Mouse (Mus musculus): ENCODE measurements at regions not wholly inside any gene's neighbourhood (a gene's known extent, or its start where the extent isn't known, plus 50 kb on each side); places are given as distances from the start of the nearest gene placed in this dataset.
A peak's percentile ranks its signal among the peaks of the same experiment; 100 is the strongest.

DNA sequence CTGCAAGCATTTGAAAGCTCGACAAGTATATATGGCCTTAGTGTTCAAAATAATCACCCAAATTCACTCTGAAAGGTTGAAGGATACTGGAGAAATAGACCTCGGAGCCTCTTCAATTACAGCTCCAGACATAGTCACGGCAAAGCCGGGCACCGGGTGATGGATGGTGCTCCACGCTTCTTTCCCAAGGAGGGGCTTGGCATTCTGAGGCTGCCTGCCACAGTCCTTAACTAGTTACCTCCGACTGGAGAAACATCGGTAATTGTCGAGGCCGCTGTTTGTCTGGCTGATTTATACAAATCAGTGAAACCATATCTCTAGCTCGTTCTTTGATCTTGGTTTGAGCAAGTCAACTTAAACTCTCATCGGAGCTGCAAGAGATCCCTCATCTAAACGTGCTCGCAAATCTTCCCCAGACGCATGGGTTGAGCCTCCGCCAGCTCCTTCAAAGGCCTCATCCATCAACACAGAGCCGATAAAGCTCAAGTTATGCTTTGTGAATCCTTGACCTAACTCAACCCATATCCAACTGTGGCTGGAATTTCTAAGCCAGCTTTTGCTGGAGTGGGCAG, 145.4 kb upstream of the Stx16 start:
- no peak for ATAC-seq (ENCODE audit: insufficient number of reproducible peaks, insufficient read depth, low FRiP score, low TSS enrichment)
- no peak overlapping the region for H3K27ac ChIP-seq
- 91% methylated on average over 17 of the region's 17 CpGs for WGBS
- no peak overlapping the region for H3K4me2 ChIP-seq (replicated peaks)
- no peak overlapping the region for H3K9ac ChIP-seq
- no peaks in the 10 kb centered on the region for H3K4me1 ChIP-seq
- peaks cover 6% of the 10 kb centered on the region; the same call in 1 of the 2 replicates for H3K9me3 ChIP-seq
- H3K36me3 ChIP-seq, result no peaks in the 10 kb centered on the region
- H3K4me3 ChIP-seq, result no peak overlapping the region
- H3K27me3 ChIP-seq, result no peaks in the 10 kb centered on the region

DNA sequence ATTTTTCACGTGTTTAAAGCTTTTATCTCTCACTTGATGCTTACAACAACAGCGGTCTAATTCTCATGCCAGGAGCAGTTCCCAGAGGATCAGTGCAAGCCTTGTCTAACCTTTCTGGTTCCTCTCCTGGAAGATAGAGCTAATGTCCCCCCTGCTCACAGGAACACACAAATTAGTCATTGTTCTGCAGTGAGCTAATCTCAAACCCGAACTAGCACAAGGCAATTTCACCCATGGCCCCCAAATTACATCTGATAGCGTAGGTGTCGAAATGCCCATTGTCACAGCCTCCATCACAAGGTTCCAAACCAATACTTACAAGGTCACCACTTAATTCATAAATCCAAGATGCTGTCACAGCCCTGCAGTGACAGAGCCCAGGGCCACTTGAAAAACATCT, 140.4 kb upstream of the Stx16 start:
- Histone ChIP-seq H3K4me2 (replicated peaks) (no peak overlapping the region), H3K36me3 (no peaks in the 10 kb centered on the region), H3K27ac (no peak overlapping the region), H3K4me3 (no peak overlapping the region), H3K9me3 (peaks cover 6% of the 10 kb centered on the region; the same call in 1 of the 2 replicates), H3K9ac (no peak overlapping the region), H3K4me1 (peaks cover 5% of the 10 kb centered on the region; the same call in 1 of the 2 replicates), H3K27me3 (no peaks in the 10 kb centered on the region)
- 82% methylated on average over 5 of the region's 5 CpGs for WGBS
- ATAC-seq (ENCODE audit: insufficient number of reproducible peaks, insufficient read depth, low FRiP score, low TSS enrichment), result no peak

DNA sequence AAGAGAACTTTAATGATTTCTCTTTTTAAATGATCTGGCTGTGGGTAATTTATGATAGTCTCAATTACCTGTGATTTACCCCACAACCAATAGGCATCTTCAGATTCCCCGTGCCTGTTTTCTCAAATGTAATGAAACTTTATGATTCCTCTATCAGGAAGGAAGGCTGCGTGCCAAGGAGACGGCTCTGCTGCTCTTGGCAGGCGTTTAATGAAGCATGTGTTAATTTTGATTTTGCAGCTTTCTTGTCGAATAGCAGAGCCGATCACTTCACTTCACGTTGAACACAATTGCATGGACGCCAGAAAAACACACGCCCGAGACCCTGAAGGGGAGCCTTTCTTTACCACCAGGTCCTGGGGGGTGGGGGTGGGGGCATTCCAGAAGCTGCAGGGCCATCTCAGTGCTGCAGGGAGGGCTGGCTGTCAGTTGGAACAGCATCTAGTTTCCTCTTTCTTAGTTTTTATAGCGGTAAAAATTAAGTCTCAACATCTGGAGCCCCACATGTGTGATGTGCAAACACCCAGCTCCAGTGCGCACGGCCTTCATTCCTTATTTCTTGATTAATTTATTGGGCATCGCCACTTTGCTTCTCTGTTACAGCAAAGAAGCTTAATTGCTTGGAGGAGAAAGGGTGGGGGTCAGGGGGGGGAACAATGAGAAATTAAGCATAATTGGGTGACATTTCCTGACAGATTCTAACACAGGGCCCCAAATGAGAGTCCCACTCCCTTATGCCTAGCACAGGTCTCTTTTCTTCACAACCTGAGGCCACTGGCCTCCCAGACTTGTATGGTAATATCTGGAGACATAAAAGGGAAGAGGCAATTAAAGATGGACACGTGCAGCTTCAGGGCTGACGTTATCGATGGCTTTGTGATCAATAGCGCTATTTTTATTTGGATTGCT, 138.3 kb upstream of the Stx16 start:
- ATAC-seq (ENCODE audit: insufficient number of reproducible peaks, insufficient read depth, low FRiP score, low TSS enrichment), result no peak

DNA sequence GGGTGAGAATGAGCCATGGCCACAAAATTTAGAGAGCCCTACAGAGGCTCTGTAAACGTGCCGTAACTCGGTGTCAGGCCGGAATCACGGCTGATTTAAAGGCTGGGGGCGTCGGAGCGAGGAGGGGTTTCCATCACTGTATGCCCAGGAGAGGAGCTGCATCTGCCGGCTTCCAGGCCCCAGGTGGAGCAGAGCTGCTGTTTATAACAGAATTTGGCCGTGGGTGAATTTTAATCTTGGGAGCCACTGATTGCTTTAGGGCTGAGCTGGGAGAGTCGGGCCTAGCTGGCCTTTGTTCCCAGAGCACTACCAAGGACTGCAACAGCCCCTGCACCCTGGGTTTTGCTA, 137.7 kb upstream of the Stx16 start:
- no peaks in the 10 kb centered on the region for H3K36me3 ChIP-seq
- no peaks in the 10 kb centered on the region for H3K27me3 ChIP-seq
- 0 out of 2 replicates have a peak, but pooled peaks cover under 1% of the 10 kb centered on the region for H3K9me3 ChIP-seq
- no peak overlapping the region for H3K9ac ChIP-seq
- ATAC-seq (ENCODE audit: insufficient number of reproducible peaks, insufficient read depth, low FRiP score, low TSS enrichment), result no peak
- peaks cover 5% of the 10 kb centered on the region; the same call in 1 of the 2 replicates for H3K4me1 ChIP-seq
- WGBS, result 74% methylated on average over 11 of the region's 11 CpGs
- no peak overlapping the region for H3K4me3 ChIP-seq
- no peak overlapping the region for H3K4me2 ChIP-seq (replicated peaks)
- H3K27ac ChIP-seq, result no peak overlapping the region

More for the DNA sequence above, 138.3 kb upstream of the Stx16 start:
- Histone ChIP-seq H3K27me3 (no peaks in the 10 kb centered on the region), H3K4me3 (no peak overlapping the region), H3K27ac (no peak overlapping the region), H3K4me2 (replicated peaks) (no peak overlapping the region), H3K4me1 (peaks cover 5% of the 10 kb centered on the region; the same call in 1 of the 2 replicates), H3K36me3 (no peaks in the 10 kb centered on the region), H3K9me3 (peaks cover 6% of the 10 kb centered on the region; the same call in 1 of the 2 replicates), H3K9ac (no peak overlapping the region)
- 59% methylated on average over 18 of the region's 18 CpGs for WGBS

DNA sequence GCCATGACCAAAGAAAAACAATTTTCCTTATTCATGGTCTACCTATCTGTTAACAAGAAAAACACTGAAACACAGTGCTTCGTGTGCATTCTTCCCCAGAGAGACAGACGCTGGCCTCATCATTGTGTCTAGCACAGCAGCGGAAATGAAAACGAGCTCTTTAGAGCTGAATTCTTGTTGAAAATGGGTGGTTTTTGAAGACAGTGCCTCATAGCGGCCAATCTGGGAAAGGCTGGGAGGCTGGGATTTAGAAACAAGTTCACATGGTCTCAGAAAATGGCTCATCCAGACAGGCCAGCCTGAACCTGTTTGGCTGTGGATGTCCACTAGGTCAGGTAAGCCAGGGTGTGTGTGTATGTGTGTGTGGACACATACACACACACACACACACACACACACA, 130.7 kb upstream of the Stx16 start:
- 76% methylated on average over 5 of the region's 5 CpGs for WGBS
- no peak overlapping the region for H3K4me2 ChIP-seq (replicated peaks)
- no peak overlapping the region for H3K4me3 ChIP-seq
- H3K36me3 ChIP-seq, result no peaks in the 10 kb centered on the region
- ATAC-seq (ENCODE audit: insufficient number of reproducible peaks, insufficient read depth, low FRiP score, low TSS enrichment), result no peak
- no peaks in the 10 kb centered on the region for H3K27me3 ChIP-seq
- H3K9me3 ChIP-seq, result 0 out of 2 replicates have a peak, but pooled peaks cover 7% of the 10 kb centered on the region
- H3K27ac ChIP-seq, result no peak overlapping the region
- H3K9ac ChIP-seq, result no peak overlapping the region
- peaks cover 8% of the 10 kb centered on the region; the same call in 1 of the 2 replicates for H3K4me1 ChIP-seq

DNA sequence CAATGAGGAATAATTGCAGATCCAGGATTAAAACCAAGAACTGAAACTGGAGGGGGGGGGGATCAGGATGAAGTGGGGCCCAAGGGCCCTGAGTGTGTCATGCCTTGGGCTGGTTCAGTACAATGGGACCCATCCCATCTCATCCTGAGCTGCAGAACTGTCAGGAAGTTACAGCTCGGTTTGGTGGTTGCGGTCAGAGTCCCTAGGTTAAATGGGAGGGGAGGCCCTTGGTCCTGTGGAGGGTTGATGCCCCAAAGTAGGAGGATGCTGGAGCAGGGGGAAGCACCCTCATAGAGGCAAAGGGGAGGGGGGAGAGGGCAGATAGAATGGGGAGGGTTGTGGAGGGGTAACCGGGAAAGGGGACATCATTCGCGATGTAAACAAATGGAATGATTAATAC, 127.5 kb upstream of the Stx16 start:
- 0 out of 2 replicates have a peak, but pooled peaks cover 8% of the 10 kb centered on the region for H3K4me1 ChIP-seq
- H3K4me2 ChIP-seq (replicated peaks), result no peak overlapping the region
- H3K4me3 ChIP-seq, result no peak overlapping the region
- WGBS, result 87% methylated on average over 5 of the region's 5 CpGs
- 0 out of 2 replicates have a peak, but pooled peaks cover 7% of the 10 kb centered on the region for H3K9me3 ChIP-seq
- no peak overlapping the region for H3K27ac ChIP-seq
- H3K36me3 ChIP-seq, result no peaks in the 10 kb centered on the region
- ATAC-seq (ENCODE audit: insufficient number of reproducible peaks, insufficient read depth, low FRiP score, low TSS enrichment), result no peak
- no peaks in the 10 kb centered on the region for H3K27me3 ChIP-seq
- no peak overlapping the region for H3K9ac ChIP-seq

DNA sequence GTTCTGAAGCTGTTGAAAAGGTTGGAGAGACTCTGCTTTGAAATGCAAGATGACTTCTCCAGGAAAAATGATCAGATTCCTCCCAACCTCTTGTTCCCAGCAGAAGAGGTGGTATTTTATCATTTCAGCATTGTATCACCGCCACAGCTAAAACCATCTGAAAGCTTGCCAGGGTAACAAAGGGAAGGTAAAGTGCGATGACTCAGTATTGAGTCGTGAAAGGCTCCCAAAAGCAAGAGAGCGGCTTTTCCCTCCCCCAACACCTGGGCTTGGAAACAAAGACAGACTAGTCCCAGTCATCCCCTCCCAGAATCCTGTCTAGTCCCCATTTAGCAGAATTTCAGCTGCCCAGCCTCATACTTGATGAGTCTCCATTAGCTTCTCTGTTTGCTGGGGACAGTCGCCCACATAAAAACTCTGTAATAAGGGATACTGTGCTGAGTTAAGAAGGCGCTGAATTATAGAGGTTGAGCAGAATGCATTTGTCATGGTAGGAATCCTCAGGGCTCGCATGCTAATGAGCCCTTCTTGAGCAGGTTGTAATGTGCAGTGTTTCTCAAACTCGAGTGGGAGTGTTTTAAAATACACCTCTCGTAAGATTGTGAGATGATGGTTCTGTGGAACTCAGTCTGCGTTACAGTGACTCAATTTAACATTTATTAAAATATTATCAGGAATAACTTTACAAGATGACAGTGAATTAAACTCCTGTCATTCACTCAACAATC, 125.8 kb upstream of the Stx16 start:
- Histone ChIP-seq H3K36me3 (no peaks in the 10 kb centered on the region), H3K27ac (no peak overlapping the region), H3K4me2 (replicated peaks) (peak overlapping the region; percentile 33), H3K9ac (no peak overlapping the region), H3K4me1 (0 out of 2 replicates have a peak, but pooled peaks cover 8% of the 10 kb centered on the region), H3K27me3 (no peaks in the 10 kb centered on the region), H3K9me3 (0 out of 2 replicates have a peak, but pooled peaks cover 1% of the 10 kb centered on the region), H3K4me3 (0 out of 2 replicates have a peak overlapping the region, but pooled peaks have one; percentile 7)
- WGBS, result 38% methylated on average over 10 of the region's 10 CpGs
- ATAC-seq (ENCODE audit: insufficient number of reproducible peaks, insufficient read depth, low FRiP score, low TSS enrichment), result no peak

DNA sequence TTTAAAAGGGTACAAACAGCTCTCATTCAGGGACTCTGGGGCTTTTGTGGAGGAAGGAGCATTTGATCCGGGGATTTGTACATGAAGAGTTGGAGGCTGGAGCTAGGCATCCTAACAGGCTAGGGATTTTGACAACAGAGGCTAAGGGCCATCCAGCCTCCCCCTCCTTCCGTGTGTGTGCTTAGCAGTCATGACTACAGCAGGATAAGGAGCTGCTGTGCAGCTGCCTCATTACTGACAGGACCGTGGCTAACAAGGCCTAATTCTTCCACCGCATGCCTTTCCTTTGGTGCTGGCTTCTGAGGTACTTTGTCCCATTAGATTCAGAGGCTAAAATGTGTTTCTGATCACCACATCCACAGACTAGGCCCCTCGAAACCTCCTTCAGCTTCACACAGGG, 110.0 kb upstream of the Stx16 start:
- no peak overlapping the region for H3K9ac ChIP-seq
- no peak overlapping the region for H3K4me2 ChIP-seq (replicated peaks)
- H3K27me3 ChIP-seq, result no peaks in the 10 kb centered on the region
- H3K36me3 ChIP-seq, result no peaks in the 10 kb centered on the region
- H3K27ac ChIP-seq, result no peak overlapping the region
- no peaks in the 10 kb centered on the region for H3K9me3 ChIP-seq
- 0 out of 2 replicates have a peak, but pooled peaks have one; percentile 45 for ATAC-seq (ENCODE audit: insufficient number of reproducible peaks, insufficient read depth, low FRiP score, low TSS enrichment)
- 52% methylated on average over 5 of the region's 5 CpGs for WGBS
- no peaks in the 10 kb centered on the region for H3K4me1 ChIP-seq
- H3K4me3 ChIP-seq, result no peak overlapping the region

DNA sequence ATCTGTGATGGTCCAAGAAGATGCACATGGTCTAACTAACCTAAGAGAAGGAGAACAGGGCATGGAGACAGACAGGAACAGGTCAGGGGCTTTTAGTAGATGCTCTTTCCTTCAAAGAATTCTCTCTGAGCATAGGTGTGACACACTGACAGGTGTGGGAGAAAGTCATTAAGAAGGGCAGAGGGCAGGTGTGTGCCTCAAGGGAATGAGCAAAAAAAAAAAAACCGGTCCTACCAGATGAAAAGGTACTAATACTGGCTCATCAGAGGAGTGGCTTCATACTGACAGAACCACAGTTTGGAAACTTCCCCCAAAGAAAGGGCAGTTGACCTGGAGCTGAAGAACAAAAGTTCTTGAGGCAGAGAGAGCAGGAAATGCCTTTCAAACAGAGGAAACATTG, 105.3 kb upstream of the Stx16 start:
- Histone ChIP-seq H3K4me3 (no peak overlapping the region), H3K9me3 (peaks cover 6% of the 10 kb centered on the region; the same call in 1 of the 2 replicates), H3K27ac (no peak overlapping the region), H3K36me3 (no peaks in the 10 kb centered on the region), H3K27me3 (no peaks in the 10 kb centered on the region), H3K4me2 (replicated peaks) (no peak overlapping the region), H3K4me1 (no peaks in the 10 kb centered on the region), H3K9ac (no peak overlapping the region)
- WGBS, result 44% methylated on average over 1 of the region's 1 CpGs
- ATAC-seq (ENCODE audit: insufficient number of reproducible peaks, insufficient read depth, low FRiP score, low TSS enrichment), result no peak

DNA sequence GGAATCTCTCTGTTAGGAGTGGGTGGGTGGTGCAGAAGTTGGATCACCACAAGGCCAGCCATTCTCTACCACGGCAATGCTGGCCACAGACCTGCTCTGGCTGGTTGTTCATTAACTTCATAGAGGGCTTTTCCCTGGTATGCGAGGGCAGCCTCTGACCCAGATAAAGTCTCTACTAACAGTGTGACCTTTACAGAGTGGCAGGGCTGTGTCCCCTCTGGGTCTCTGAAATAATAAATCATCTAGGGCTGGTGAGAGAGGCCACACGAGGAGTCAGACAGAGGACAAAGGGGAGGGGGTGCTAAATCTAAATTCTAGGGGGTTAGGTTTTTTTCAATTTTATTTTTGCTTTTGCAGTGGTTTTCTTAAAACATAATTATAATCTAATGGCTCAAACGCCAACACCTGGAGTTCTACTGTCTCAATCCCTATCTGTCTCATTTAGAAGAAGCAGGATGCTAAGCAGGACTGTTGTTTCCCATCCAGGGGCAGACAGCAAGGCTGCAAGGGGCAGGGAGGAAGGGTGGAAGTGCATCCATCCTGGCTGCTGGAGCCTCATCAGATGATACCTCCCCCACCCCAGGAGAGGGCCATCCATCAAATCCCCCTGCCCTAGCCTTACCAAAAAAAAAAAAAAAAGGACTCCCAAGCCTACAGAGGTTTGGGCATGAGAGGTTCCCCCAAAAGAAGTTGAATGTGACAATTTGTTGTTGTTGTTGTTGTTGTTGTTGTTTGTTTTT, 99.6 kb upstream of the Stx16 start:
- no peak overlapping the region for H3K27ac ChIP-seq
- H3K4me1 ChIP-seq, result no peaks in the 10 kb centered on the region
- H3K27me3 ChIP-seq, result no peaks in the 10 kb centered on the region
- WGBS, result 31% methylated on average over 4 of the region's 4 CpGs
- no peak for ATAC-seq (ENCODE audit: insufficient number of reproducible peaks, insufficient read depth, low FRiP score, low TSS enrichment)
- H3K9me3 ChIP-seq, result peaks cover 6% of the 10 kb centered on the region; the same call in 1 of the 2 replicates
- H3K36me3 ChIP-seq, result no peaks in the 10 kb centered on the region
- H3K4me2 ChIP-seq (replicated peaks), result no peak overlapping the region
- H3K9ac ChIP-seq, result no peak overlapping the region
- no peak overlapping the region for H3K4me3 ChIP-seq

Data from embryonic facial prominence, embryonic 12.5 days (tissue).